Mouse (Mus musculus): Measurements from ENCODE around the gene Zfp235. TPM values are rescaled to one million over a fixed set of nuclear protein-coding genes. Genes with fewer than 3 reads are reported as not detected.

Zfp235 gene
- polyA plus RNA-seq, 1 experiment from 2014 or later, result 32.4 TPM

DNA sequence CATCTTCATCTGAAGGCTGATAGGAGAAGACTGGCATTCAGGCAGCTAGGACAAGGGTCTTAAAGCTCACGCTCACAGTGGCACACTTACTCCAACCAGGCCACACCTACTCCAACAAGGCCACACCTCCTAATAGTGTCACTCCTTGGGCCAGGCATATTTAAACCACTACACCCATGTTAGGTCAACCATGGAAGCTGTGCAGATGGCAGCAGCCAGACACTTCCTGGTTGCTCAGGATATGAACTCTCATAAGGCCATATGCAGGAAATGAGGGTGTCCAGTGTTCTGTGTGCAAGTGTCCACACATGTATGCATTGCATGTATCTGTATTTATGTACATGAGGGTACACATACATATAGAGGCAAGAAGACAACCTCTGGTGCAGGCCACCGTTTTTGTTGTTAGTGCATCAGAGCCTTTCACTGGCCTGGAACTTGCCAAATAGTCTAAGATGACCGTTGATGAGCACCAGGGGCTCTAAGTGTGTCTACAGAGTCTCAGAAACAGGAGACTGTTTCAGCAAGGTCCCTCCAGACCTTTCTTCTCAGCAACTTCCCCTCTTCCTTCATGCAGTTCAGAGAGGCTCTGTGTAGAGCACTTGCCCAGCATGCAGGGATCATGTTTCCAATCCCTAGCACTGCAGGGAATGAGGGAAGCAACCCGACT is 55.1 kb downstream of the Zfp235 start:
- no peak overlapping the region for H3K27ac ChIP-seq (ENCODE audit: low read depth, low read length)
- H3K36me3 ChIP-seq (ENCODE audit: control insufficient read depth, insufficient read depth, low read length), result no peaks in the 10 kb centered on the region; the same call in 1 of the 2 replicates
- H3K9me3 ChIP-seq (ENCODE audit: control insufficient read depth, low read length), result no peaks in the 10 kb centered on the region
- H3K9ac ChIP-seq (replicated peaks; ENCODE audit: low read depth, low read length), result no peak overlapping the region
- WGBS, result 88% methylated on average over 4 of the region's 4 CpGs
- H3K27me3 ChIP-seq (ENCODE audit: control insufficient read depth, insufficient read depth, low read length), result no peaks in the 10 kb centered on the region
- H3K4me1 ChIP-seq (ENCODE audit: control insufficient read depth, insufficient read depth, low read length), result no peaks in the 10 kb centered on the region
- H3K4me3 ChIP-seq (ENCODE audit: low read depth, low read length), result no peak overlapping the region
- no peak for ATAC-seq (ENCODE audit: low read depth)
- H3K4me2 ChIP-seq (ENCODE audit: low read depth, low read length), result no peak overlapping the region

DNA sequence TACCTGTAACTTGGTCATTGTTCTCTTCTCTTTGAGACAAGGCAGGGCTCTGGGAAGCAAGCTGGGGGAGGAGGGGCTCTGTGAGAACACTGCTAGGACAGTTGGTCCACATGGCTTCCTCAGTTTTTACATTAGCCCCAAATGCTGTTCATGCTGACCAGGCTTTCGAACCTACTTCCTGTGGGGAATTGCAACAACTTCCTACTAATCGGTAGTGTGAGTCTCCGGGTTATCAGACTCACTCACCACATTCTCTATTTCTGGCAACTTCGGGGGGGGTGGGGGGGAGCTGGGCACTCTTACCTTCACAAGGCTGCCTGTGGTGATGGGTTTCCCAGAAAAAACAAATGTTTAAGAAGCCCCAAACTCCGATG is 55.6 kb downstream of the Zfp235 start:
- Histone ChIP-seq H3K36me3 (ENCODE audit: control insufficient read depth, insufficient read depth, low read length) (no peaks in the 10 kb centered on the region; the same call in 1 of the 2 replicates), H3K9me3 (ENCODE audit: control insufficient read depth, low read length) (no peaks in the 10 kb centered on the region), H3K4me2 (ENCODE audit: low read depth, low read length) (no peak overlapping the region), H3K4me3 (ENCODE audit: low read depth, low read length) (no peak overlapping the region), H3K27ac (ENCODE audit: low read depth, low read length) (no peak overlapping the region), H3K4me1 (ENCODE audit: control insufficient read depth, insufficient read depth, low read length) (no peaks in the 10 kb centered on the region), H3K27me3 (ENCODE audit: control insufficient read depth, insufficient read depth, low read length) (no peaks in the 10 kb centered on the region), H3K9ac (replicated peaks; ENCODE audit: low read depth, low read length) (no peak overlapping the region)
- ATAC-seq (ENCODE audit: low read depth), result no peak
- 82% methylated on average over 5 of the region's 5 CpGs for WGBS

DNA sequence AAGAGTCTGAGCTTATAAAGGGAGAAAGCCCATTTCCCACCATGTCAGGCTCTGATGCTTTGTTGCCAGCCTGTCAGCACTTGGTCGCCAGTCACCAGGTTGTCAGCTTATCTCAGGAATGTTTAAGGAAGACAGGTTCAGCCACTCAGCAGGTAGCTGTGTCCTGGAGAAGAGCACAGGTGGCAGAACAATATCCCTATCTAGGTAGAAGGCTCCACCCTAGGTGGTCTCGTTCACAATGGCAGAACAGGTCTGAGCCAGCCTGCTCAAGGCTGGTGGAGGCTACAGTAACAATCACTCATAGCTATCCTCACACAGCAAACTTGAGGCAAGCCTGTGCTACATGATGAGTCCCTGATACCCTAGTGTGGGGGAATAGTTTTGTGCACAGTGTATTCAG is 57.4 kb downstream of the Zfp235 start:
- H3K27ac ChIP-seq (ENCODE audit: low read depth, low read length), result no peak overlapping the region
- no peak for ATAC-seq (ENCODE audit: low read depth)
- H3K36me3 ChIP-seq (ENCODE audit: control insufficient read depth, insufficient read depth, low read length), result no peaks in the 10 kb centered on the region; the same call in 1 of the 2 replicates
- no peak overlapping the region for H3K9ac ChIP-seq (replicated peaks; ENCODE audit: low read depth, low read length)
- WGBS, result 93% methylated on average over 2 of the region's 2 CpGs
- no peaks in the 10 kb centered on the region for H3K27me3 ChIP-seq (ENCODE audit: control insufficient read depth, insufficient read depth, low read length)
- no peaks in the 10 kb centered on the region for H3K4me1 ChIP-seq (ENCODE audit: control insufficient read depth, insufficient read depth, low read length)
- H3K4me3 ChIP-seq (ENCODE audit: low read depth, low read length), result no peak overlapping the region
- H3K4me2 ChIP-seq (ENCODE audit: low read depth, low read length), result no peak overlapping the region
- H3K9me3 ChIP-seq (ENCODE audit: control insufficient read depth, low read length), result no peaks in the 10 kb centered on the region

Other genes with a start within 250 kb of the Zfp235 start
- not detected in 2 replicates for gene Vmn1r178, start 242.2 kb upstream of the Zfp235 start, polyA plus RNA-seq (2014; fragmentation: Nextera tagmentation; extraction: Ambion mirVana)
- gene Vmn1r179, start 207.2 kb upstream of the Zfp235 start, polyA plus RNA-seq (2014; fragmentation: Nextera tagmentation; extraction: Ambion mirVana), result not detected in 2 replicates
- gene Vmn1r180, start 183.5 kb upstream of the Zfp235 start, polyA plus RNA-seq (2014; fragmentation: Nextera tagmentation; extraction: Ambion mirVana), result not detected in 2 replicates
- not detected in 2 replicates for gene Vmn1r181, start 159.6 kb upstream of the Zfp235 start, polyA plus RNA-seq (2014; fragmentation: Nextera tagmentation; extraction: Ambion mirVana)
- gene V1rd19, start 132.5 kb upstream of the Zfp235 start, polyA plus RNA-seq (2014; fragmentation: Nextera tagmentation; extraction: Ambion mirVana), result not detected in 2 replicates
- 0.01 TPM in 1 of 2 replicates, not detected in the other for gene Vmn1r183, start 80.9 kb upstream of the Zfp235 start, polyA plus RNA-seq (2014; fragmentation: Nextera tagmentation; extraction: Ambion mirVana)
- 38.6 and 41.8 TPM in 2 replicates for gene Zfp180, start 52.2 kb upstream of the Zfp235 start, polyA plus RNA-seq (2014; fragmentation: Nextera tagmentation; extraction: Ambion mirVana)
- gene Zfp112, start 21.9 kb upstream of the Zfp235 start, polyA plus RNA-seq (2014; fragmentation: Nextera tagmentation; extraction: Ambion mirVana), result 11.2 and 11.7 TPM in 2 replicates
- 3.8 and 4.0 TPM in 2 replicates for gene Zfp114, start 40.9 kb downstream of the Zfp235 start, polyA plus RNA-seq (2014; fragmentation: Nextera tagmentation; extraction: Ambion mirVana)
- 4.5 and 6.7 TPM in 2 replicates for gene Zfp111, start 77.3 kb downstream of the Zfp235 start, polyA plus RNA-seq (2014; fragmentation: Nextera tagmentation; extraction: Ambion mirVana)
- gene Zfp109, start 103.4 kb downstream of the Zfp235 start, polyA plus RNA-seq (2014; fragmentation: Nextera tagmentation; extraction: Ambion mirVana), result 3.8 and 4.5 TPM in 2 replicates
- 7.0 and 7.2 TPM in 2 replicates for gene Zfp108, start 120.6 kb downstream of the Zfp235 start, polyA plus RNA-seq (2014; fragmentation: Nextera tagmentation; extraction: Ambion mirVana)
- gene Zfp93, start 136.3 kb downstream of the Zfp235 start, polyA plus RNA-seq (2014; fragmentation: Nextera tagmentation; extraction: Ambion mirVana), result 6.4 and 8.9 TPM in 2 replicates
- 37.3 and 39.6 TPM in 2 replicates for gene Zfp61, start 167.1 kb downstream of the Zfp235 start, polyA plus RNA-seq (2014; fragmentation: Nextera tagmentation; extraction: Ambion mirVana)
- 19.2 and 24.2 TPM in 2 replicates for gene Zfp94, start 182.5 kb downstream of the Zfp235 start, polyA plus RNA-seq (2014; fragmentation: Nextera tagmentation; extraction: Ambion mirVana)
- gene Tescl, start 199.8 kb downstream of the Zfp235 start, polyA plus RNA-seq (2014; fragmentation: Nextera tagmentation; extraction: Ambion mirVana), result 0.32 and 0.99 TPM in 2 replicates
- not detected in 2 replicates for gene Lypd5, start 215.0 kb downstream of the Zfp235 start, polyA plus RNA-seq (2014; fragmentation: Nextera tagmentation; extraction: Ambion mirVana)
- 2.0 and 2.1 TPM in 2 replicates for gene Kcnn4, start 236.1 kb downstream of the Zfp235 start, polyA plus RNA-seq (2014; fragmentation: Nextera tagmentation; extraction: Ambion mirVana)